Mouse (Mus musculus) midbrain, postnatal 0 days (tissue): ENCODE measurements around the gene Lrrc66. TPM values are rescaled to one million over a fixed set of nuclear protein-coding genes. Genes with fewer than 3 reads are reported as not detected.
"Not testable (repeated sequence)": the region's sequence is repeated elsewhere in the genome, so short reads cannot be mapped to it uniquely, and the experiment has no call there.

Source experiments
- ATAC-seq: fragments of 200-750 bp; cut with Nextera tagmentation; 2 replicates; pipeline ENCODE4 v1.8.0; 2017; ENCODE audit warnings: moderate number of reproducible peaks, mild to moderate bottlenecking, moderate TSS enrichment, moderate library complexity; ENCODE audit not compliant: low FRiP score
- DNase-seq: peaks from one replicate; pipeline ENCODE4 v3.0.0-alpha.2; 2015; ENCODE audit warnings: low spot score
- H3K27ac ChIP-seq: fragments of 300-500 bp; sonication (generic); 2 replicates; pipeline ENCODE4 v1.5.1; 2014; ENCODE audit warnings: low read depth, mild to moderate bottlenecking, low read length, mixed read lengths
- H3K27me3 ChIP-seq: fragments of 300-500 bp; sonication (generic); 2 replicates; pipeline ENCODE4 v1.6.1; 2014; ENCODE audit warnings: low read length, control low read depth, mixed read lengths; ENCODE audit not compliant: insufficient read depth
- H3K36me3 ChIP-seq: fragments of 300-500 bp; sonication (generic); 2 replicates; pipeline ENCODE4 v1.6.1; 2014; ENCODE audit warnings: low read length, control low read depth, mixed read lengths; ENCODE audit not compliant: insufficient read depth
- H3K4me1 ChIP-seq: fragments of 300-500 bp; sonication (generic); 2 replicates; pipeline ENCODE4 v1.6.1; 2014; ENCODE audit warnings: mild to moderate bottlenecking, control low read depth, antibody characterized with exemption, low read length, mixed read lengths; ENCODE audit not compliant: insufficient read depth
- H3K4me2 ChIP-seq: fragments of 300-500 bp; sonication (generic); 2 replicates; pipeline ENCODE4 v1.6.1; 2014; ENCODE audit warnings: low read depth, mild to moderate bottlenecking, low read length, mixed read lengths; ENCODE audit not compliant: poor library complexity, severe bottlenecking
- H3K4me3 ChIP-seq: fragments of 300-500 bp; sonication (generic); 2 replicates; pipeline ENCODE4 v1.5.1; 2014; ENCODE audit warnings: low read depth, mild to moderate bottlenecking, low read length, moderate library complexity
- H3K9ac ChIP-seq: fragments of 300-500 bp; sonication (generic); replicated peaks from 2 replicates; pipeline ENCODE4 v1.6.1; 2014; ENCODE audit warnings: mild to moderate bottlenecking, low read length, moderate library complexity, mixed read lengths; ENCODE audit not compliant: poor library complexity, severe bottlenecking
- H3K9me3 ChIP-seq: fragments of 300-500 bp; sonication (generic); 2 replicates; pipeline ENCODE4 v1.6.1; 2016; ENCODE audit warnings: low read length, control low read depth
- CTCF ChIP-seq: IDR thresholded peaks from 2 replicates; pipeline ENCODE4 v1.5.1; 2016; ENCODE audit warnings: antibody characterized with exemption, mild to moderate bottlenecking
- WGBS: fragments of 180-500 bp; shearing (Covaris S2); extraction: QIAGEN DNeasy Blood & Tissue Kit; methylation state at CpG from one replicate; pipeline ENCODE4 v1.1.7; 2014; 5-methylcytosine and 5-hydroxymethylcytosine counted together
- polyA plus RNA-seq: library from polyadenylated mRNA; unstranded; fragments of >200 nt; fragmentation: Nextera tagmentation; extraction: Ambion mirVana; gene quantifications from 2 replicates; pipeline ENCODE4 v1.2.1, GENCODE M21; 2015
- total RNA-seq: library from RNA; depleted of rRNA; stranded (reverse); fragments of >200 nt; gene quantifications from 2 replicates; pipeline ENCODE4 v1.2.3, GENCODE M21; 2014

Lrrc66 gene
- total and polyA plus RNA-seq, 2 experiments from 2014 or later = not detected

DNA sequence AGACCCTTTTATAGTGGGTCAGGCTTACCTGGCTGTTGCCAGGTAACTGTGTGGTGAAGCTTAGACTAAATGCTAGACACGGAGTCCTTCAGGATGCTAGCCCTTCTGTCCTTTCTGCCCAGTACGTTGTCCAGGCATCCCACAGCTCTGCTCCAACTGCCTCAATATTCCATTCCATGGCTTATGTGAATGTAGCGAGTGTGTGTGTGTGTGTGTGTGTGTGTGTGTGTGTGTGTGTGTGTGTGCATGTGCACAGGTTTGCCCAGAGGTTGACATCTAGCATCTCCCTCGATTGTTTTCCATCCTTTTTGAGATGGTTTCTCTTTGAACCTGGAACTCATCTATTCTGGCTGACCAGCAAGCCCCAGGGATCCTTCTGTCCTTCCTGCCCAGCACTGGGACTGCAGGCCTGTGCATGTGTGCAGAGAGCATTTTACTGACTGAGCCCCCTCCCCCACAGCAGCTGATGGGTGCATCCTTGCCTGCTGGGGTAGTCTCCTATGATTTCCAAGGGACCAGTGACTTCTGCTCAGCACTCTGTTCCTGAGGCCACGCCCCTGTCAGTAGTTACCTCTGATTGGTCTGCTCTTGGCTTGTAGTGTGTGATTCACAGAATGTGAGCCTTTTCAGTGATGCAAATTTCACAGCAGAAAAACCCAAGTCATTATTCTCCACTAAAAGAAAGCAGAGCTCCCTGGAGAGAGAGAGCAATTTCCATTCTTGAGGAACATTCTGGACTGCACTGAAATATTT, 33.2 kb downstream of the Lrrc66 start:
- Histone ChIP-seq H3K9me3 (no peaks in the 10 kb centered on the region), H3K9ac (no peak overlapping the region), H3K27ac (no peak overlapping the region), H3K36me3 (no peaks in the 10 kb centered on the region), H3K4me1 (0 out of 2 replicates have a peak, but pooled peaks cover 4% of the 10 kb centered on the region), H3K4me3 (no peak overlapping the region), H3K4me2 (no peak overlapping the region), H3K27me3 (no peaks in the 10 kb centered on the region)
- ATAC-seq (peak; percentile 54; the same call in 1 of the 2 replicates), DNase-seq (peak; percentile 54)
- WGBS = 52% methylated on average over 5 of the region's 5 CpGs
- TF ChIP-seq CTCF = no peak

DNA sequence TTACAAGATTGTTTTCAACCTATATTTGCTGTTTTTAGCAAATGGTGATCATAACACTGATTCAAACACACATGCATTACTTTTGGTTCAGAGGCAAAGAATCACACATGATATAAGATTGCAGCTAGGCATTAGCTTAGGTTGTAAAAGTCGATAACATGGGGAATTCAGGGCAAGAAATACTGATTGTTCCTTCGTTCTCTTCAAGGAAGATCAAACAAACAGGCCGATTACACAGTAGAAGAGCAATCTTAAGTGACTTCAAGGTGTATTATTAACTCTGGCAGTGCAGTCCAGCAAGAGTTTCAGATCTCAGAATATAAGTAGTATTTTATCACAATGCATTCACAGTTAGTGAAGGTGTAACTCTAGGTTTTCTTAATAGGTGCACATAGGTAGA, 45.2 kb downstream of the Lrrc66 start:
- H3K27ac ChIP-seq = no peak overlapping the region
- no peak overlapping the region for H3K9ac ChIP-seq

DNA sequence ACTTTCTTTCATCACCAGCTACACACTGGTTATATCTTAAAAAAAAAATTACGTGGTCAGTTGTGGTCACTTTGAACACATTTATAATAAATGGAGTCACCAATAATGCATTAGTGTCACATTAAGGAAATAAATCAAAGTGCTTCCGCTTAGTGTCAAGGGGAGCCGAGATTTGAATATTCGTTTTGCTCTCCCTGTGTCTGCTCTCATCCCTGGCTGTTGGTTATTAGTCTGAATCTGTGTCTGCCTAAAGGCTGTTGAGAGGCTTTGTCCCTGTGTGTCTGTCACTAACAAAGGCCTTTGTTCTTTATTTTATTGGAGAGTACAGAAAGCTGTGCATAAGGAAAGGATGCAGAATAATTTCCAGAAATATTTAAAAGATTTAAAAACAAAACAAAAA, 45.7 kb downstream of the Lrrc66 start:
- WGBS = 54% methylated on average over 4 of the region's 4 CpGs
- TF ChIP-seq CTCF = no peak
- ATAC-seq = no peak
- Histone ChIP-seq H3K4me2 (no peak overlapping the region), H3K36me3 (no peaks in the 10 kb centered on the region), H3K9me3 (no peaks in the 10 kb centered on the region), H3K27me3 (no peaks in the 10 kb centered on the region), H3K4me1 (no peaks in the 10 kb centered on the region), H3K27ac (no peak overlapping the region), H3K9ac (no peak overlapping the region), H3K4me3 (no peak overlapping the region)
- no peak for DNase-seq

More for the DNA sequence above, 45.2 kb downstream of the Lrrc66 start:
- Histone ChIP-seq H3K4me3 (no peak overlapping the region), H3K27me3 (no peaks in the 10 kb centered on the region), H3K9me3 (no peaks in the 10 kb centered on the region), H3K4me1 (no peaks in the 10 kb centered on the region), H3K36me3 (no peaks in the 10 kb centered on the region), H3K4me2 (no peak overlapping the region)
- DNase-seq = no peak
- 58% methylated on average over 3 of the region's 3 CpGs for WGBS
- ATAC-seq = no peak
- TF ChIP-seq CTCF = no peak

DNA sequence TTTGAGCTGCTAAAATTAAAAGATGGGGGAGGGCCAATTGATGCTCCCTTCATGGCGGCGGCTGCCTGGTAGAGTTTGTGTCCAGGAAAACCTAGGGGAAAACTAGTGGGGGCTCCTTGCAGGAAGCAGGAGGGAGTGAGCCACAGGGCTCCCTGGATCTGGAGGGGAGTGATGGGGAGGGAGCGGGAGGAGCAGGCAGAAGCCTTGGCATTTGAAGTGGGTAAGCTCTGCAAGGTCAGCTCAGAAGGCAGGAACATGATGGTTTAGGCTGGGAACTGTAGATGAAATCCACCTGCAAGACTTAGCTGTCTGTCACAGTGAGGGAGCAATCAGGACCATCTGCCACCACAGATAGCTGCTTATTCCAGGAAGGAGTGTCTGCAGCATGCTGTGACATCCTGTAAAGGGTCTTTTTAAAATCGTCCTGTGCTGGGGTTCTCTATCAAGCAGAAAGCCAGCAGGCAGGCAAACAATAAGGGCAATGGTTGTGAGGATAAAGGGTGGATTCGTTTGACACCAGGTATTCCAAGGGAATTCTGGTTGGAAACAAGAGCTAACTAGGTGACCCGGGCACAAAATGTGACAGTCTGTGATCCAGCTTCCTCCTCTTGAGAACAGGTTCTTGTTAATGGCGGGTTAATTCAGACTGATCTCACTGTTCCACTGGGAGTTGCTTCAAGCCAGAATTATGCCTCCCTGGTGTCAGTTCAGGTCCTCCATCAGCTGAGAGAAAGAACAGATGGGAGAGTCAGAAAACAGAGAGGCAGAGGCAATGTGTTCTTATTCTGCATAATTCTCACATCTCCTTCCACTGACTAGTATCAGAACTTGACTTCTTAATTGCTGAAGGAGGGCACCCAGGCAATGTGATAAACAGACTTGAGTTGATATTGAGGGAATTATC, 46.9 kb downstream of the Lrrc66 start:
- Histone ChIP-seq H3K9me3 (no peaks in the 10 kb centered on the region), H3K4me3 (no peak overlapping the region), H3K4me1 (no peaks in the 10 kb centered on the region), H3K27ac (peak overlapping the region; percentile 64), H3K27me3 (no peaks in the 10 kb centered on the region), H3K9ac (no peak overlapping the region), H3K4me2 (no peak overlapping the region), H3K36me3 (no peaks in the 10 kb centered on the region)
- TF ChIP-seq CTCF = no peak
- WGBS = 27% methylated on average over 7 of the region's 7 CpGs
- ATAC-seq (no peak), DNase-seq (peak; percentile 62)

DNA sequence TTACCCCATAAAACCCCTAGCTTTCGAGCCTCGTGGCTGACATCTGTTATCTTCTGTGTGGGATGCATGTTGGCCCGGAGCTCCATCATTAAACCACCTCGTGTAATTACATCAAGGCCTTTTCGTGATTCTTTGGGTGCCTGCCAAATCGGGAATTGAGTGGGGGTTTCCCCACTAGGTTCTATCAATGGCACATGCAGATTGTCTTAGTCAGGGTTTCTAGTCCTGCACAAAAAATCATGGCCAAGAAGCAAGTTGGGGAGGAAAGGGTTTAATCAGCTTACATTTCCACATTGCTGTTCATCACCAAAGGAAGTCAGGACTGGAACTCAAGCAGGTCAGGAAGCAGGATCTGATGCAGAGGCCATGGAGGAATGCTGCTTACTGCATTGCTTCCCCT, 48.3 kb downstream of the Lrrc66 start:
- not testable (repeated sequence) for H3K9me3 ChIP-seq, H3K4me3 ChIP-seq, H3K9ac ChIP-seq, H3K27ac ChIP-seq, H3K4me1 ChIP-seq, DNase-seq, ATAC-seq, H3K27me3 ChIP-seq, H3K36me3 ChIP-seq, H3K4me2 ChIP-seq
- 66% methylated on average over 6 of the region's 6 CpGs for WGBS

DNA sequence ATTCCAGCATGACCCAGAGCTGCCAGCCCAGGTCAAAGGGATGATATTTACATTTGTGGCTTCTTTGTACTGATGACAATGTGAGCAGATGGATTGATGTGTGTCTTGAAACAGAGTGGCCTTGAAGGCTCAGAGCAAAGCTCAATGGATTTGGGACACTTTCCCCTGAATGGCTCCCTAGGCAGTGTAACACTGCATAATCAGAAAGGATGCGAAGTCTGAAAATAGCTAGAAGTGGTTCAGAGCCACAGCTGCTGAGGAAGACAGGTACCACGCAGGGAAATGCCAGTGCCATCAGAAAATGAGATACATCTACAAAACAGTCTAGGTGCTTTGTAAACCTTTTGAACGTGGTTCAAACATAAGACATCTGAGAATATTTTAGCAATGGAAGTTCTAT, 54.2 kb downstream of the Lrrc66 start:
- no peaks in the 10 kb centered on the region for H3K9me3 ChIP-seq
- WGBS = 71% methylated on average over 3 of the region's 3 CpGs
- H3K27ac ChIP-seq = no peak overlapping the region
- no peaks in the 10 kb centered on the region for H3K36me3 ChIP-seq
- no peak overlapping the region for H3K4me2 ChIP-seq
- TF ChIP-seq CTCF = no peak
- no peak overlapping the region for H3K9ac ChIP-seq
- DNase-seq = no peak
- no peak overlapping the region for H3K4me3 ChIP-seq
- no peak for ATAC-seq
- no peaks in the 10 kb centered on the region for H3K27me3 ChIP-seq
- H3K4me1 ChIP-seq = peaks cover 5% of the 10 kb centered on the region; the same call in 1 of the 2 replicates
